Comparison of ENCODE assay signal across 9 mouse cellular contexts in genomic region chr3:16043315-16043714, GRCm38 (mm10). TPM values are rescaled to one million over a fixed set of nuclear protein-coding genes. Genes with fewer than 3 reads are reported as not detected.
A peak's percentile ranks its signal among the peaks of the same experiment; 100 is the strongest.
DNase-seq lines count a peak whose midpoint lies in the region; ATAC-seq and TF ChIP-seq lines count a peak whose summit lies in the region.
"Had no signal": no experiment of that assay in that cellular context is flagged by ENCODE, and none has a peak within 500 bp of the region (broad histone marks: within the 10 kb centered on the region; RNA-seq: fewer than 3 reads in every experiment).

No protein-coding gene starts in this region.

- WGBS in forebrain, embryonic 16.5 days, result 6% methylated on average over 1 of the region's 1 CpGs

- DNase-seq in cerebellum, postnatal 4 days (ENCODE audit: low spot score in 2 of 2), result peak; percentile 34 to 36
- no peak for DNase-seq in cerebellum, adult 8-10 months
- DNase-seq in thymus, postnatal 0 days (ENCODE audit: low spot score), result peak; percentile 2
- no peak for DNase-seq in thymus, postnatal 36 days
- DNase-seq in layer of hippocampus, adult 2 months (ENCODE audit: low spot score in 2 of 2), result peak; percentile 3 to 39
- peak; percentile 13 for DNase-seq in neural tube, embryonic 10.5 days (ENCODE audit: extremely low spot score, low spot score)
- no peak for DNase-seq in gastrocnemius, postnatal 36 days

- H3K27ac ChIP-seq in forebrain, embryonic 16.5 days (ENCODE audit: low read length), result no peak overlapping the region
- H3K27ac ChIP-seq in layer of hippocampus, adult 2 months, result no peak overlapping the region
- H3K27ac ChIP-seq: heart, embryonic 13.5 days had no signal

- no peaks in the 10 kb centered on the region for H3K9me3 ChIP-seq in forebrain, embryonic 16.5 days (ENCODE audit: control insufficient read depth, low read length)
- H3K9me3 ChIP-seq: heart, embryonic 13.5 days had no signal

- H3K4me1 ChIP-seq in forebrain, embryonic 16.5 days (replicated peaks; ENCODE audit: control insufficient read depth, insufficient read depth, low read length), result no peaks in the 10 kb centered on the region
- H3K4me1 ChIP-seq: heart, embryonic 13.5 days had no signal

- no peak overlapping the region for H3K9ac ChIP-seq in forebrain, embryonic 16.5 days (replicated peaks; ENCODE audit: low read depth, low read length)
- H3K9ac ChIP-seq: heart, embryonic 13.5 days had no signal

- intact Hi-C loops in gastrocnemius, postnatal 36 days (cut with DNase I), result no loop called here

- no peaks in the 10 kb centered on the region for H3K36me3 ChIP-seq in forebrain, embryonic 16.5 days (ENCODE audit: control insufficient read depth, insufficient read depth)
- H3K36me3 ChIP-seq: heart, embryonic 13.5 days had no signal

- 0 out of 2 replicates have a peak, but pooled peaks have one; percentile 63 for ATAC-seq in forebrain, embryonic 16.5 days

- no peak overlapping the region for H3K4me2 ChIP-seq in forebrain, embryonic 16.5 days (ENCODE audit: low read length)
- H3K4me2 ChIP-seq: heart, embryonic 13.5 days had no signal

- peak; percentile 77 for TF ChIP-seq CTCF in layer of hippocampus, adult 2 months (conservative IDR thresholded peaks at IDR 0.05)

- no peaks in the 10 kb centered on the region for H3K27me3 ChIP-seq in forebrain, embryonic 16.5 days (replicated peaks; ENCODE audit: control insufficient read depth, insufficient read depth, low read length)
- H3K27me3 ChIP-seq: heart, embryonic 13.5 days had no signal

- H3K4me3 ChIP-seq in forebrain, embryonic 16.5 days (replicated peaks; ENCODE audit: low read length), result no peak overlapping the region
- H3K4me3 ChIP-seq in layer of hippocampus, adult 2 months, result no peak overlapping the region
- H3K4me3 ChIP-seq: heart, embryonic 13.5 days had no signal

RNA-seq across cellular contexts. Expression of gene Gm5150, which starts 37.1 kb away (rescaled TPM):
- 0.16 and 0.21 TPM in 2 replicates for polyA plus RNA-seq in thymus, postnatal 0 days (2015; fragmentation: Nextera tagmentation; extraction: Ambion mirVana)
- not detected in 2 replicates for polyA plus RNA-seq in forebrain, embryonic 16.5 days (2015; fragmentation: Nextera tagmentation; extraction: Ambion mirVana)
- not detected for total RNA-seq in layer of hippocampus, adult 2 months (2021)
- total RNA-seq in gastrocnemius, postnatal 36 days (2021), result not detected
- polyA plus RNA-seq: heart, embryonic 13.5 days had no signal

Comparison
In these comparisons a context has a peak if more than half of its experiments do, and no peak if none do; other contexts are left out.
1. DNase-seq: peak in cerebellum, postnatal 4 days (2 of 2), thymus, postnatal 0 days (single experiment), layer of hippocampus, adult 2 months (2 of 2) and neural tube, embryonic 10.5 days (single experiment); none in cerebellum, adult 8-10 months (single experiment), thymus, postnatal 36 days (0 of 2) and gastrocnemius, postnatal 36 days (0 of 2).